Comparison of ENCODE assay signal across 11 mouse cellular contexts in genomic region chr3:96401474-96401831, GRCm38 (mm10). TPM values are rescaled to one million over a fixed set of nuclear protein-coding genes. Genes with fewer than 3 reads are reported as not detected.
A peak's percentile ranks its signal among the peaks of the same experiment; 100 is the strongest.
DNase-seq lines count a peak whose midpoint lies in the region; ATAC-seq and TF ChIP-seq lines count a peak whose summit lies in the region.
"Had no signal": no experiment of that assay in that cellular context is flagged by ENCODE, and none has a peak within 500 bp of the region (broad histone marks: within the 10 kb centered on the region; RNA-seq: fewer than 3 reads in every experiment).

No protein-coding gene starts in this region.

- DNase-seq in gastrocnemius, adult 2 months = no peak
- no peak for DNase-seq in gastrocnemius, postnatal 25 days
- no peak for DNase-seq in G1E (ENCODE audit: low spot score)
- no peak for DNase-seq in cerebellum, postnatal 14 days
- DNase-seq in gastrocnemius, postnatal 14 days = no peak
- no peak for DNase-seq in layer of hippocampus, postnatal 10 days (ENCODE audit: low spot score in 2 of 2)
- DNase-seq: cerebellum, adult 9-10 months had no signal

- no peaks in the 10 kb centered on the region for H3K36me3 ChIP-seq in G1E (replicated peaks)
- no peaks in the 10 kb centered on the region for H3K36me3 ChIP-seq in macrophage (ENCODE audit: inconsistent target)

- no peaks in the 10 kb centered on the region for H3K79me2 ChIP-seq in macrophage (ENCODE audit: inconsistent target)

- H3K9me3 ChIP-seq in G1E (replicated peaks) = no peaks in the 10 kb centered on the region

- WGBS in macrophage (ENCODE audit: missing documents) = 11% methylated on average over 13 of the region's 13 CpGs

- peaks cover 13% of the 10 kb centered on the region for H3K4me1 ChIP-seq in G1E (ENCODE audit: insufficient read depth, low read depth, low read length)

- no peak for ATAC-seq in G1E (ENCODE audit: extremely low read depth, insufficient number of reproducible peaks, low FRiP score, poor library complexity, severe bottlenecking)
- ATAC-seq in granulocyte monocyte progenitor cell, adult 5-6 weeks (replicated peaks; ENCODE audit: poor library complexity, severe bottlenecking) = 0 out of 2 replicates have a peak, but pooled peaks have one; percentile 3

- no peak for TF ChIP-seq CTCF in gastrocnemius, adult 2 months (IDR thresholded peaks at IDR 0.05)
- TF ChIP-seq CTCF in G1E (IDR thresholded peaks at IDR 0.05; ENCODE audit: low read depth, low read length) = no peak

- intact Hi-C loops in gastrocnemius, adult 2 months (cut with DNase I) = no loop called here
- intact Hi-C loops in gastrocnemius, postnatal 14 days (cut with DNase I; ENCODE audit: low total_unique reads) = no loop called here

- H3K4me3 ChIP-seq in gastrocnemius, adult 2 months = peak overlapping the region; percentile 33
- peak overlapping the region; percentile 66; the same call in 1 of the 2 replicates for H3K4me3 ChIP-seq in G1E (ENCODE audit: low read depth, low read length)
- H3K4me3 ChIP-seq in macrophage (ENCODE audit: inconsistent target) = peak overlapping the region; percentile 3; the same call in 1 of the 2 replicates

- peaks cover 26% of the 10 kb centered on the region for H3K27me3 ChIP-seq in G1E (ENCODE audit: insufficient read depth, low read length)

- H3K27ac ChIP-seq in gastrocnemius, adult 2 months = no peak overlapping the region
- no peak overlapping the region for H3K27ac ChIP-seq in macrophage

RNA-seq across cellular contexts. Expression of gene BC107364, which starts 50.7 kb away (rescaled TPM):
- total RNA-seq in gastrocnemius, adult 2 months (2021) = not detected
- total RNA-seq in gastrocnemius, postnatal 25 days (2021) = not detected
- total RNA-seq in G1E (2014; fragmentation: Nextera tagmentation) (not detected in 2 replicates), G1E (2017) (0.27 TPM in 1 of 2 replicates, not detected in the other)
- polyA plus RNA-seq in G1E (2012) (not detected in 2 replicates), macrophage (2018) (not detected in 3 replicates)
- not detected in 2 replicates for total RNA-seq in granulocyte monocyte progenitor cell, adult 5-6 weeks (2014; fragmentation: Nextera tagmentation)
- total RNA-seq in granulocyte monocyte progenitor cell, adult 5-6 weeks (2017) = not detected in 2 replicates
- not detected for total RNA-seq in macrophage (2018; cell fraction: chromatin; rRNA removed)
- not detected for total RNA-seq in macrophage (2018; cell fraction: cytosol; rRNA removed)
- total RNA-seq in macrophage (2018; cell fraction: nucleus; rRNA removed) = not detected
- total RNA-seq in gastrocnemius, postnatal 14 days (2021) = not detected
- not detected for total RNA-seq in layer of hippocampus, postnatal 10 days (2021)
- total RNA-seq: layer of hippocampus, postnatal 25 days had no signal
- polyA plus RNA-seq: spleen, adult 2 months had no signal

Comparison
In these comparisons a context has a peak if more than half of its experiments do, and no peak if none do; other contexts are left out.
1. H3K4me3 ChIP-seq: peak in every context shown above with its lines; median percentile 66 in G1E; 33 in gastrocnemius, adult 2 months; 3 in macrophage.